ENCODE assay signal across 9 mouse cellular contexts in genomic region chr11:81845010-81845685, GRCm38 (mm10). TPM values are rescaled to one million over a fixed set of nuclear protein-coding genes. Genes with fewer than 3 reads are reported as not detected.
DNase-seq lines count a peak whose midpoint lies in the region; ATAC-seq lines count a peak whose summit lies in the region.
"Had no signal": no experiment of that assay in that cellular context is flagged by ENCODE, and none has a peak within 500 bp of the region (broad histone marks: within the 10 kb centered on the region; RNA-seq: fewer than 3 reads in every experiment).

No protein-coding gene starts in this region.

- DNase-seq in hindbrain, embryonic 14.5 days (ENCODE audit: low spot score), result peak; percentile 62
- DNase-seq in hindbrain, embryonic 11.5 days (ENCODE audit: low spot score), result no peak
- DNase-seq in adrenal gland, adult 8-10 months, result peak; percentile 27
- peak; percentile 64 to 78 for DNase-seq in cerebellum, postnatal 14 days
- DNase-seq in kidney, postnatal 14 days, result peak; percentile 52
- no peak for DNase-seq in spleen, postnatal 36 days (ENCODE audit: low spot score in 2 of 2)
- DNase-seq in layer of hippocampus, adult 11-12 months (ENCODE audit: low spot score), result no peak

- 0 out of 2 replicates have a peak, but pooled peaks cover 3% of the 10 kb centered on the region for H3K4me1 ChIP-seq in hindbrain, embryonic 14.5 days (replicated peaks; ENCODE audit: control insufficient read depth, insufficient read depth, low read length)
- no peaks in the 10 kb centered on the region for H3K4me1 ChIP-seq in hindbrain, embryonic 11.5 days (replicated peaks; ENCODE audit: control insufficient read depth, insufficient read depth, low read length)

- WGBS in hindbrain, embryonic 14.5 days, result 47% methylated on average over 5 of the region's 5 CpGs
- WGBS in hindbrain, embryonic 11.5 days, result 70% methylated on average over 5 of the region's 5 CpGs

- no peaks in the 10 kb centered on the region for H3K9me3 ChIP-seq in hindbrain, embryonic 14.5 days (ENCODE audit: control insufficient read depth, low read length)
- H3K9me3 ChIP-seq in hindbrain, embryonic 11.5 days (ENCODE audit: control insufficient read depth, low read length), result no peaks in the 10 kb centered on the region
- H3K9me3 ChIP-seq: midbrain, embryonic 12.5 days had no signal

- no peaks in the 10 kb centered on the region for H3K27me3 ChIP-seq in hindbrain, embryonic 14.5 days (ENCODE audit: control insufficient read depth, insufficient read depth, low read length)
- no peaks in the 10 kb centered on the region for H3K27me3 ChIP-seq in hindbrain, embryonic 11.5 days (ENCODE audit: control insufficient read depth, insufficient read depth, low read length)
- H3K27me3 ChIP-seq: midbrain, embryonic 12.5 days had no signal

- peak; percentile 46; the same call in 1 of the 2 replicates for ATAC-seq in hindbrain, embryonic 14.5 days (ENCODE audit: low FRiP score)
- ATAC-seq in hindbrain, embryonic 11.5 days (ENCODE audit: low FRiP score), result no peak
- no peak for ATAC-seq in monocyte, adult 5-6 weeks (replicated peaks; ENCODE audit: insufficient number of reproducible peaks, low FRiP score, low TSS enrichment, poor library complexity, severe bottlenecking)

- H3K9ac ChIP-seq in hindbrain, embryonic 14.5 days, result no peak overlapping the region
- no peak overlapping the region for H3K9ac ChIP-seq in hindbrain, embryonic 11.5 days (ENCODE audit: low read depth, low read length)
- H3K9ac ChIP-seq: midbrain, embryonic 12.5 days had no signal

- H3K36me3 ChIP-seq in hindbrain, embryonic 14.5 days (replicated peaks; ENCODE audit: control insufficient read depth, insufficient read depth), result no peaks in the 10 kb centered on the region
- no peaks in the 10 kb centered on the region for H3K36me3 ChIP-seq in hindbrain, embryonic 11.5 days (ENCODE audit: control insufficient read depth, insufficient read depth, low read length)
- H3K36me3 ChIP-seq: midbrain, embryonic 12.5 days had no signal

- H3K4me3 ChIP-seq in hindbrain, embryonic 14.5 days (replicated peaks; ENCODE audit: low read length), result no peak overlapping the region
- H3K4me3 ChIP-seq in hindbrain, embryonic 11.5 days (ENCODE audit: low read depth, low read length), result no peak overlapping the region
- H3K4me3 ChIP-seq: midbrain, embryonic 12.5 days had no signal

- H3K27ac ChIP-seq in hindbrain, embryonic 14.5 days, result no peak overlapping the region
- no peak overlapping the region for H3K27ac ChIP-seq in hindbrain, embryonic 11.5 days (ENCODE audit: low read depth, low read length)
- H3K27ac ChIP-seq: midbrain, embryonic 12.5 days had no signal

- H3K4me2 ChIP-seq in hindbrain, embryonic 14.5 days (replicated peaks), result no peak overlapping the region
- no peak overlapping the region for H3K4me2 ChIP-seq in hindbrain, embryonic 11.5 days (replicated peaks; ENCODE audit: low read depth, low read length)
- H3K4me2 ChIP-seq: midbrain, embryonic 12.5 days had no signal

RNA-seq across cellular contexts. Expression of gene 5530401A14Rik, which starts 15.3 kb away (rescaled TPM):
- 0.33 and 0.91 TPM in 2 replicates for polyA plus RNA-seq in hindbrain, embryonic 14.5 days (2014; fragmentation: Nextera tagmentation; extraction: Ambion mirVana)
- polyA plus RNA-seq in hindbrain, embryonic 11.5 days (2014; fragmentation: Nextera tagmentation; extraction: Ambion mirVana), result 0.10 and 0.25 TPM in 2 replicates
- under 1 TPM in 1 of 4 experiments, not detected in 3; 0.13 TPM for total RNA-seq in adrenal gland, adult 8-10 months (2022)
- not detected in 3 replicates for total RNA-seq in monocyte, adult 5-6 weeks (2017)

Comparison
In these comparisons a context has a peak if more than half of its experiments do, and no peak if none do; other contexts are left out.
1. DNase-seq: peak in hindbrain, embryonic 14.5 days (single experiment), adrenal gland, adult 8-10 months (single experiment), cerebellum, postnatal 14 days (2 of 2) and kidney, postnatal 14 days (single experiment); none in hindbrain, embryonic 11.5 days (single experiment), spleen, postnatal 36 days (0 of 2) and layer of hippocampus, adult 11-12 months (single experiment).